Mouse (Mus musculus) heart, embryonic 11.5 days (tissue): Measurements from ENCODE around the gene Pbld2. TPM values are rescaled to one million over a fixed set of nuclear protein-coding genes. Genes with fewer than 3 reads are reported as not detected.

ENCODE experiments used
- polyA plus RNA-seq: library from polyadenylated mRNA; unstranded; fragments of >200 nt; fragmentation: Nextera tagmentation; extraction: Ambion mirVana; gene quantifications from 2 replicates; pipeline ENCODE4 v1.2.1, GENCODE M21; 2014

Gene Pbld2
- polyA plus RNA-seq, 1 experiment from 2014 or later, result 0.67 TPM

Other genes starting within 250 kb of the Pbld2 start
- gene Ccar1, start 232.0 kb upstream of the Pbld2 start, polyA plus RNA-seq, result 101 and 106 TPM in 2 replicates
- gene Tet1, start 115.3 kb upstream of the Pbld2 start, polyA plus RNA-seq, result 25.9 and 32.6 TPM in 2 replicates
- gene Slc25a16, start 103.7 kb upstream of the Pbld2 start, polyA plus RNA-seq, result 12.0 and 12.7 TPM in 2 replicates
- gene Dna2, start 77.3 kb upstream of the Pbld2 start, polyA plus RNA-seq, result 25.6 and 26.2 TPM in 2 replicates
- gene Rufy2, start 44.1 kb upstream of the Pbld2 start, polyA plus RNA-seq, result 13.1 and 13.3 TPM in 2 replicates
- gene Hnrnph3, start 98 bp upstream of the Pbld2 start, polyA plus RNA-seq, result 50.5 and 51.2 TPM in 2 replicates
- 0.38 and 1.1 TPM in 2 replicates for gene Pbld1, start 35.8 kb downstream of the Pbld2 start, polyA plus RNA-seq
- gene Atoh7, start 75.3 kb downstream of the Pbld2 start, polyA plus RNA-seq, result not detected in 2 replicates
- 3.3 and 3.8 TPM in 2 replicates for gene Mypn, start 179.6 kb downstream of the Pbld2 start, polyA plus RNA-seq
- 32.8 and 38.8 TPM in 2 replicates for gene Herc4, start 219.5 kb downstream of the Pbld2 start, polyA plus RNA-seq